Mouse (Mus musculus) embryonic stem cell, embryonic (primary cell): ENCODE measurements around the gene Nop53.

Source experiments
- CTCF ChIA-PET, 4 experiments: fragments of 300-600 bp in 2 of 4; fragments of 350-600 bp in 2 of 4; sonication (Branson Sonifier 250); formaldehyde crosslinking; loops; one replicate each; lab custom pipeline; 2022; ENCODE audit warnings: inconsistent platforms in 2 of 4; lab: Charles Lee
- POLR2A ChIA-PET, 4 experiments: fragments of 300-600 bp in 2 of 4; fragments of 350-600 bp in 2 of 4; sonication (Branson Sonifier 250); formaldehyde crosslinking; loops; one replicate each; lab custom pipeline; 2022; ENCODE audit warnings: antibody characterized with exemption in 4 of 4, inconsistent platforms in 1 of 4; lab: Charles Lee

Gene Nop53

DNA sequence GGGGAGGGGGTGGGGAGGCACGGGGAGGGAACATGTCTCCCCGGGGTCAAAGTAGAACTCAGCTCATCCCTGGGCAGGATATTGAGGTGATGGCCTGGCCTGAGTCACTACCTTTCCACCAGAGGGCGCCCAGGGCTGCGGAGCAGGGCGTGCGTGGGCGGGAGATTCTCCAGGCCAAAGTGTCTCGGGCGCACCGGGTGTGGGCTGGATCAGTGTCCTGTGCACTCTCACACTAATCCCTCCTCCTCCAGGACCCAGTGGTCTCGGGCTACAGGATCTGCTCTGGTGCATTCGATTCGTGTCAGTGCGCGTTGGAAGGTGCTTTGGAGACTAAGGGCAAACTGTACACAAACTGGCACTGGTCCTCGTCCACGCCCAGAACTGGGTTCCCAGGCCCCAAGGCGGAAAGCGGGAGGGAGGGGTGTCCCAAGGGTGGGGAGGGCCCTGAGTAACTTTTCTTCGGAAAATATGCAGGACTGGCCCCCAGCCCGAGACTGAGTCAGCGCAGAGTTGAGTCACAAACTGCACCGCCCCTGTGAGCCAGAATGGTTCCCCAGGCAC, 2.6 kb upstream of the Nop53 start:
- ChIA-PET CTCF (interaction anchor here (0.5 to 7.6 kb wide), 46 partner anchors 9 to 337 kb away, joined by 3 to 76 read pairs (median 4); partner anchors contain the start of genes Ehd2 (in 3 of the 4), Napa (in 2 of the 4), Slc8a2 (in 2 of the 4) and Inafm1 (in 1 of the 4)), POLR2A (interaction anchor here in 3 of 4 experiments (0.5 to 7.5 kb wide), 31 partner anchors 9 to 670 kb away, joined by 3 to 53 read pairs (median 3); partner anchors contain the start of genes Napa (in 2 of the 3), Selenow (in 2 of the 3), Ehd2 (in 1 of the 3) and Slc8a2 (in 1 of the 3))

- ChIA-PET POLR2A (interaction anchor here in 3 of 4 experiments (0.5 to 7.5 kb wide), 31 partner anchors 9 to 408 kb away, joined by 3 to 53 read pairs (median 3); partner anchors contain the start of genes Napa (in 2 of the 3), Selenow (in 2 of the 3), Ehd2 (in 1 of the 3) and Slc8a2 (in 1 of the 3)), CTCF (interaction anchor here (0.5 to 1.8 kb wide), 43 partner anchors 10 to 338 kb away, joined by 3 to 17 read pairs (median 4); partner anchors contain the start of genes Ehd2 (in 3 of the 4), Napa (in 2 of the 4), Slc8a2 (in 2 of the 4) and Inafm1 (in 1 of the 4))
Measured at GRCm38 (mm10) chr7:15947653-15948260, 1.9 kb upstream of the Nop53 start.

GRCm38 (mm10) chr7:15945211-15945610, 663 bp downstream of the Nop53 start:
- CTCF ChIA-PET: interaction anchor here in 1 of 4 experiments (0.6 kb wide), 1 partner anchor 15 kb away, joined by 3 read pairs; no protein-coding TSS in a partner anchor

GRCm38 (mm10) chr7:15944311-15944710, 1.6 kb downstream of the Nop53 start:
- CTCF ChIA-PET: interaction anchor here in 1 of 4 experiments (1.3 kb wide), 1 partner anchor 14 kb away, joined by 6 read pairs; no protein-coding TSS in a partner anchor

More at GRCm38 (mm10) chr7:15945211-15945610, 663 bp downstream of the Nop53 start:
- POLR2A ChIA-PET: interaction anchor here (0.6 to 3.3 kb wide), 17 partner anchors 7 to 670 kb away, joined by 3 to 32 read pairs (median 4); partner anchors contain the start of genes Napa (in 2 of the 4), Selenow (in 2 of the 4), Arhgap35 (in 1 of the 4) and Ccdc9 (in 1 of the 4)

DNA sequence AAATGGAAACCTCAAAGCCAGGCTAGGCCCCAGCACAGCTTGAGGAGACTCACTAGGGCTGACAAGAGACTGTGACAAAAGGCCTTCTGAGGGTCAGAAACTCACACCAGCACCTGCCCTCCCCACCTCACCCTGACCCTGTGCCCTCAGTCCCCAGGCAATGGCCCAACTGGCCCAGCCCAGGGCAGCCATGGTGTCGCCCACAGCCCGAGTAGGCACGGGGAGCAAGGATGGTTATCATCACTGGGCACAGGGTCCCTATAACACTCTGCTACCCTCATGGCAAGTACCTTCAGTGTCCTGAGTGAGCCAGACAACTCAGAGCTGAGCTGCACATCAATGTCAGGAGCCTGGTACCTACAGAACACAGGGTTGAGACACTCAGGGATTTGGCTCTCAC, 7.3 kb downstream of the Nop53 start:
- ChIA-PET POLR2A (interaction anchor here (0.6 to 4.4 kb wide), 15 partner anchors 9 to 161 kb away, joined by 3 to 20 read pairs (median 4); partner anchors contain the start of genes Napa (in 1 of the 4) and Selenow (in 1 of the 4)), CTCF (interaction anchor here in 3 of 4 experiments (0.9 to 1.5 kb wide), 5 partner anchors 9 to 34 kb away, joined by 3 to 6 read pairs (median 4); partner anchors contain the start of gene Ehd2 (in 1 of the 3))

More at GRCm38 (mm10) chr7:15944311-15944710, 1.6 kb downstream of the Nop53 start:
- POLR2A ChIA-PET: interaction anchor here in 3 of 4 experiments (0.8 to 3.3 kb wide), 15 partner anchors 8 to 212 kb away, joined by 3 to 32 read pairs (median 4); partner anchors contain the start of genes Ehd2 (in 2 of the 3), Napa (in 1 of the 3), Selenow (in 1 of the 3) and Slc8a2 (in 1 of the 3)

DNA sequence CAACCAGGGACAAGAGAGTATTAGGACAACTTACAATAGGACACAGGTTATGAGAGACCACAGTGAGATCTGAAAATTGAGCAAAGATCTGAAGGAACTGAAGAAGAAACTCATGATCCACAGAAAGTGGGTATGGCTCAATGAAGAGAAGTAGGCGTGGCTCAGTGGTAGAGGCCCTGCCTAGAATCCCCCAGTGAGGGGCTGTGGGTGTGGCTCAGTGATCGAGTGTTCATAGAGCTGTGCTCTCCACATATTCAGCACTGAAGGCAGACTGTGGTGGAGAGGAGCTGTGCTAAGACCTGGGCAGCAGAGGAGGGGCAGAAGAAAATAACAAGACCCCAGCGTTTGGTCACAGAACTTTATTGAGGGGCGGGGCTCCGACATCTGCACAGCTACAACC, 8.4 kb downstream of the Nop53 start:
- POLR2A ChIA-PET: interaction anchor here in 3 of 4 experiments (0.7 to 4.4 kb wide), 18 partner anchors 8 to 192 kb away, joined by 3 to 20 read pairs (median 4); partner anchors contain the start of genes Ehd2 (in 1 of the 3), Nop53 (in 1 of the 3), Selenow (in 1 of the 3) and Slc8a2 (in 1 of the 3)
- CTCF ChIA-PET: interaction anchor here (0.6 to 1.5 kb wide), 7 partner anchors 11 to 295 kb away, joined by 3 to 6 read pairs (median 3); partner anchors contain the start of gene Ehd2 (in 1 of the 4)

DNA sequence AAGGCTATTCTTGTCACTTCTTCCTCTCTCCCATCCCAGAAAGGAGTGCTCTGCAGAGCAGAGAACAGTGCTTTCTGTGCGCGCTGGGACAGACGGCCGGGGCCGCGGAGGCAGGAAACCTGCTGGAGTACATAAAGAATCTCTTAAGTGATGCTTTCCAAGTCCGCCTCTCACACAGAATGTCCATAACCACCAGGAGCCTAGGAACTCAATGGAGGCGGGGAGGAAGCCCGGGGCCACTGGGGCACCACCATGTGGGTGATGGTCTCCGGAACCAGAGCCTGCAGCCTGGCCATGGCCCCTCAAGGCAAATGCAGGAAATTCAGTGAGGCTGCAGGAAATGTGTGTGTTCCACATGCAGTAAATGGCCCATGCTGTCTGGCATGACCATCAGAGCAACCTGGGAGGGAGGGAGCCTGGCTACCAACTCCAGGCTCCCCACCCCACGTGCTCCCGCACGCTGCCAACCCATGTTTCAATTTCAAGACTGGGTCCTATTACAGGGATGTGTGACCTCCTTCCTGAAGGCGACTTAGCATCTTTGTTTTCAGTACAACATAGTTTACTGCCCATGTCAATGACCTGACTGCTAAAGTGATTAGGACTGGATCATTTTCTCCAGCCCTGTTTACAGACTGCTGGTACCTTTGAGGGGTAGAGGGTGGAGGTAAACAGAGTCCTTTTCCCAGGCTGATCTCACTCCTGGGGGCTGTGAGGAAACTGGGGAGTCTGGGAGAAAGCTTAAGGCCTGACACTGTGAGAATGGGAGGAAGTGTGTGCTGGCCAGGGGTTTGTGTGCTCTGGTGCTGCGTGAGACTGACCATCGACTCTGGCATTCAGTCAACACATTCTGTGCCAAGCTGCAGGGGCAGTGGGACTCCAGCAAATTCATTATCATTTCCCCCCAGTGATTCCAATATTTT, 12.2 kb downstream of the Nop53 start:
- CTCF ChIA-PET: interaction anchor here in 2 of 4 experiments (0.7 to 0.8 kb wide), 2 partner anchors 22 kb away, joined by 3 to 4 read pairs; no protein-coding TSS in a partner anchor
- POLR2A ChIA-PET: interaction anchor here (0.5 to 3.0 kb wide), 11 partner anchors 8 to 196 kb away, joined by 3 to 32 read pairs (median 3); partner anchors contain the start of genes Nop53 (in 1 of the 4), Selenow (in 1 of the 4) and Slc8a2 (in 1 of the 4)

- ChIA-PET POLR2A (interaction anchor here in 2 of 4 experiments (1.0 to 2.0 kb wide), 4 partner anchors 8 to 14 kb away, joined by 3 to 6 read pairs (median 4); partner anchors contain the start of gene Nop53 (in 2 of the 2)), CTCF (interaction anchor here (0.6 to 2.6 kb wide), 7 partner anchors 12 to 342 kb away, joined by 3 to 13 read pairs (median 4); partner anchors contain the start of genes Ehd2 (in 2 of the 4), Dhx34 (in 1 of the 4) and Inafm1 (in 1 of the 4))
Measured at GRCm38 (mm10) chr7:15931635-15932034, 14.2 kb downstream of the Nop53 start.

DNA sequence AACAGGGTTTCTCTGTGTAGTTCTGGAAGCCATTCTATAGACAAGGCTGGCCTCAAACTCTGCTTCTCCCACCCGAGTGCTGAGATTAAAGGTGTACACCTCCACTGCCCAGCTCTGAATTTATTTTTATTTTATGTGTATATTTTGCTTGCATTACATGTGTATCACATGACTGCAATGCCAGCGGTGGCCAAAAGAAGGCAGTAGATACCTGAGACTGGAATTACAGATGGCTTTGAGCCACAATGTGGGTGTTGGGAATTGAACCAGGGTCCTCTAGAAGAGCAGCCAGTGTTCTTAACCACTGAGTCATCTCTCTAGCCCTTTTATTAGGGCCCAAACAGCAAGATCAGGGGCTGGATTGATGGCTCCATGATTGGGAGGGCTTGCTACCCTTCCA, 15.3 kb downstream of the Nop53 start:
- POLR2A ChIA-PET: interaction anchor here in 3 of 4 experiments (0.6 to 1.7 kb wide), 11 partner anchors 9 to 433 kb away, joined by 3 to 6 read pairs (median 3); partner anchors contain the start of gene Dhx34 (in 1 of the 3)
- CTCF ChIA-PET: interaction anchor here (0.6 to 2.6 kb wide), 30 partner anchors 8 to 1235 kb away, joined by 3 to 16 read pairs (median 4); partner anchors contain the start of genes Ehd2 (in 3 of the 4), Meis3 (in 1 of the 4), Napa (in 1 of the 4) and Slc8a2 (in 1 of the 4)

DNA sequence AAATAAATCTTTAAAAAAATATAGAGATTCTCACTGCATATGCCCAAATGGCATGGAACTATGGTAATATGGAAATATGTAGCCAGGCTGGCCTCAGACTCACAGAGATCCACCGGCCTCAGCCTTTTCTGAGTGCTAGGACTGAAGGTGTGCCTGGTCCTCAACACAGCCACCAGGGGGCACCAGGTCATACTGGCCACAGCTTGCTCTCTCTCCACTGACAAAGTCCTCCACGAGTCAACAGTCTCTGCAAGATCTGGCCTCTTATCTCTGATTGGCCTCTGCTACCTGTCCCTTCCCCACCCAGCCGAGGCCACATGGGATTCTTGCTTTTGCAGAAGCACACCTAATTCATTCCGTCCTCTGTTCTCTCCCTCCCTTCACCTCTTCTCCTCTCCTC, 16.0 kb downstream of the Nop53 start:
- CTCF ChIA-PET: interaction anchor here (0.5 to 2.6 kb wide), 30 partner anchors 8 to 333 kb away, joined by 3 to 19 read pairs (median 4); partner anchors contain the start of genes Ehd2 (in 2 of the 4), Meis3 (in 1 of the 4), Napa (in 1 of the 4) and Slc8a2 (in 1 of the 4)
- POLR2A ChIA-PET: interaction anchor here in 3 of 4 experiments (0.9 to 1.7 kb wide), 9 partner anchors 9 to 292 kb away, joined by 3 to 6 read pairs (median 4); partner anchors contain the start of genes Dhx34 (in 1 of the 3) and Napa (in 1 of the 3)

GRCm38 (mm10) chr7:15922220-15922773, 23.6 kb downstream of the Nop53 start, which contains the start of gene Selenow:
TSS of gene Selenow (minus strand) at chr7:15922402.
- POLR2A ChIA-PET: interaction anchor here (0.7 to 2.5 kb wide), 27 partner anchors 9 to 364 kb away, joined by 3 to 13 read pairs (median 4); partner anchors contain the start of genes Nop53 (in 2 of the 4), Ccdc9 (in 1 of the 4), Inafm1 (in 1 of the 4) and Napa (in 1 of the 4)

GRCm38 (mm10) chr7:15921796-15922195, 24.1 kb downstream of the Nop53 start:
- ChIA-PET POLR2A (interaction anchor here (0.5 to 2.5 kb wide), 27 partner anchors 8 to 364 kb away, joined by 3 to 13 read pairs (median 4); partner anchors contain the start of genes Nop53 (in 2 of the 4), Ccdc9 (in 1 of the 4) and Napa (in 1 of the 4)), CTCF (interaction anchor here in 3 of 4 experiments (0.5 to 1.8 kb wide), 6 partner anchors 8 to 208 kb away, joined by 3 to 10 read pairs (median 3); partner anchors contain the start of gene Slc8a2 (in 1 of the 3))

More at GRCm38 (mm10) chr7:15922220-15922773, 23.6 kb downstream of the Nop53 start, which contains the start of gene Selenow:
- CTCF ChIA-PET: interaction anchor here in 3 of 4 experiments (0.5 to 1.8 kb wide), 6 partner anchors 9 to 207 kb away, joined by 3 to 10 read pairs (median 3); partner anchors contain the start of gene Slc8a2 (in 1 of the 3)

GRCm38 (mm10) chr7:15920645-15921190, 25.2 kb downstream of the Nop53 start:
- POLR2A ChIA-PET: interaction anchor here in 2 of 4 experiments (1.0 to 2.5 kb wide), 11 partner anchors 9 to 365 kb away, joined by 3 to 13 read pairs (median 4); partner anchors contain the start of genes Ccdc9 (in 1 of the 2) and Nop53 (in 1 of the 2)
- CTCF ChIA-PET: interaction anchor here in 3 of 4 experiments (0.6 to 1.8 kb wide), 6 partner anchors 8 to 345 kb away, joined by 3 to 10 read pairs (median 3); no protein-coding TSS in a partner anchor

DNA sequence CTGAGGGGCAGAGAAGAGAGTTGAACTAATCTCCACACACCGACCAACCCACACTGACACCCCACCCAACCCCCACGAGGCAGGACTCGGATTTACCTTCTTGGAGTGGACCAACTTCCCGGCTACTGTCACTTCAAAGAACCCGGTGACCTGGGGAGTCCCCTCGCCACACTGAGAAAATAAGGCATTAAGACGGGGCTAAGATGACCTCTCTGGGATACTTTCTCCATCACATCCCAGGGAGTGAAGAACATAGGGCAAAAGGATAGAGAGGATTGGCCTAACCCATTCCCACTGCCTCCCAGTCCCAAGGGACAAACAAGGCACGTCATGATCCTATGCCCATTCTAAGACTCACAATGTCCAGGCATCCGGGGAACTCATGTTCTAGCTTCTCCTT, 25.9 kb downstream of the Nop53 start:
- ChIA-PET POLR2A (interaction anchor here in 2 of 4 experiments (0.5 to 2.2 kb wide), 5 partner anchors 8 to 55 kb away, joined by 3 to 6 read pairs (median 4); no protein-coding TSS in a partner anchor), CTCF (no interaction called here)
